Mouse (Mus musculus) thymus, postnatal 4 days (tissue): ENCODE data around the gene Cldn19.

ENCODE experiments used
- DNase-seq: peaks from one replicate; pipeline ENCODE4 v3.0.0; 2021

Gene Cldn19

DNA sequence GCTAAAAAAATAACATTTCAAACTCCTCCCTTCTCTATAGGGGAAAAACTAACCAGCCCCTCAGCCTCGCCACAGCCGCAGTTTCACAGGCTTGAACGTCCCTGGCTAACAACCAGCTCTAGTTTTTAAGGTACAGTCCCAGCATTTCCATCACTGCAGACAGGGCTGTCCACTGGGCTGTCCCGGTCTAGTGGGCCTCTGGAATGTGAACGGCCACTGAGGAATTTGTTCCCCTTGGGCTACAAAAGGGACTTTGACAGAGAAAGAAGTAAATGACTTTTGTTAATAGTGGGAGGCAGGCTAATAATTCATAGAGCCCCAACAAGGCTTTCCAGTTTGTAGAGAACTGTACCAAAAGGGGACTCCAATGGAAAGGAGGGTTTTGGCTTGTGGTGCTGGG lies 50.2 kb downstream of the Cldn19 start:
- DNase-seq = no peak
